Mouse (Mus musculus) v-Abl transformed pro-B cells (cell line): ENCODE results near the gene Ubfd1.

ENCODE experiments used
- in situ Hi-C, 2 experiments: fragments of 400-800 bp; cut with MboI; formaldehyde crosslinking; loops; one replicate each; pipeline ENCODE4 v1.15.1; 2025; ENCODE audit not compliant: unreplicated experiment in 2 of 2

Gene Ubfd1

GRCm38 (mm10) chr7:122079798-122080554 is 13.0 kb downstream of the Ubfd1 start:
- in situ Hi-C loops: loop anchor here in 1 of 2 experiments (10.0 kb wide), 1 partner anchor 95 kb away; the partner anchor contains the start of gene Cog7

GRCm38 (mm10) chr7:122081071-122081470 is 14.1 kb downstream of the Ubfd1 start:
- in situ Hi-C loops: no loop called here

GRCm38 (mm10) chr7:122087195-122087982 is 20.4 kb downstream of the Ubfd1 start:
- in situ Hi-C loops: no loop called here

GRCm38 (mm10) chr7:122094564-122095330 is 27.8 kb downstream of the Ubfd1 start:
- in situ Hi-C loops: loop anchor here (5.0 to 10.0 kb wide), 5 partner anchors 100 to 370 kb away; partner anchors contain the start of gene Scnn1g (in 1 of the 2)

GRCm38 (mm10) chr7:122098009-122098408 is 31.0 kb downstream of the Ubfd1 start:
- in situ Hi-C loops: loop anchor here (5.0 to 10.0 kb wide), 5 partner anchors 97 to 367 kb away; partner anchors contain the start of gene Scnn1g (in 1 of the 2)

GRCm38 (mm10) chr7:122099222-122099621 is 32.2 kb downstream of the Ubfd1 start:
- in situ Hi-C loops: loop anchor here (5.0 to 10.0 kb wide), 5 partner anchors 96 to 366 kb away; partner anchors contain the start of gene Scnn1g (in 1 of the 2)

GRCm38 (mm10) chr7:122101014-122101746 is 34.2 kb downstream of the Ubfd1 start:
- in situ Hi-C loops: loop anchor here in 1 of 2 experiments (10.0 kb wide), 1 partner anchor 364 kb away; no protein-coding TSS in a partner anchor

- in situ Hi-C loops: loop anchor here in 1 of 2 experiments (10.0 kb wide), 1 partner anchor 363 kb away; no protein-coding TSS in a partner anchor
Measured at GRCm38 (mm10) chr7:122101747-122102244, 34.8 kb downstream of the Ubfd1 start, which contains the start of gene Ndufab1. Gene Ndufab1 (minus strand): TSS chr7:122101886.

- in situ Hi-C loops: loop anchor here in 1 of 2 experiments (10.0 kb wide), 1 partner anchor 357 kb away; no protein-coding TSS in a partner anchor
Measured at GRCm38 (mm10) chr7:122108206-122108605, 41.2 kb downstream of the Ubfd1 start.

- in situ Hi-C loops: no loop called here
Measured at GRCm38 (mm10) chr7:122123518-122123917, 56.5 kb downstream of the Ubfd1 start.

- in situ Hi-C loops: no loop called here
Measured at GRCm38 (mm10) chr7:122125636-122126035, 58.7 kb downstream of the Ubfd1 start.

GRCm38 (mm10) chr7:122126946-122127345 is 60.0 kb downstream of the Ubfd1 start:
- in situ Hi-C loops: no loop called here
